Mouse (Mus musculus): ENCODE data around the gene Mmp20. TPM values are rescaled to one million over a fixed set of nuclear protein-coding genes. Genes with fewer than 3 reads are reported as not detected.

Gene Mmp20
- polyA plus RNA-seq, 1 experiment from 2014 or later = not detected

DNA sequence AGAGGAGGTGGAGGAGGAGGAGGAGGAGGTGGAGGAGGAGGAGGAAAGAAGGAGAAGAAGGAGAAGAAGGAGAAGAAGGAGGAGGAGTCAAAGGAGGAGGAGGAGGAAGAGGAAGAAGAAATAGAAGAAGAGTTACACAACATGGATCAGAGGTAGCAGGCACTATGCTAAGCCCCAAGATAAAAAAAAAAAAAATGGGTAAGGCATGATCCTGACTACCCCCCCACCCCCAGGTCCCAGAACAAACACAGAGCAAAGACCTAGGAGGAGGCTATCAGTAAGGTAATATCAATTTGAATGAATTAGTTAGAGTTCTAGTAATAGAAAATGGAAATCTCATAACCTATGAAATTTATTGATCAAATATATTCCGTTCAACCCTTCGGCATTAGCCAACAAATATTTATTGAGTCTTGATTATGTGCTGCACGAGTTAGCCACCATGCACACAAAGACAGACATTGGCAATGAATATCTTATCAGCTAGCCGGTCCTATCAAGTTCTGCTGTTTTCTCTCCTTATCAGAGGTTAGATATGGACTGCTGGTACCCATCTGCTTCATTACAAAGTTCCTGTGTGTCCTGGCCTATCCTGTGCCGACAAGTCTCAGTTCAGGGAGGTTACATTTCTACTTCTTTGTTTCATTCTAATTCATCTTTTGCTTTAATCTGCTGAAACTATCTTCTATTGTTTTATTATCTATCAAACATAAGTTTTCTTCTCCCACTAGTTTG is 24.5 kb downstream of the Mmp20 start:
- Histone ChIP-seq H3K4me2 (no peak overlapping the region), H3K4me1 (replicated peaks) (no peaks in the 10 kb centered on the region), H3K4me3 (replicated peaks) (no peak overlapping the region), H3K9ac (replicated peaks) (no peak overlapping the region), H3K9me3 (no peaks in the 10 kb centered on the region), H3K36me3 (no peaks in the 10 kb centered on the region), H3K27me3 (no peaks in the 10 kb centered on the region), H3K27ac (no peak overlapping the region)
- no peak for ATAC-seq (ENCODE audit: insufficient number of reproducible peaks, insufficient read depth, low FRiP score, low TSS enrichment, low read depth)
- WGBS = 85% methylated on average over 5 of the region's 5 CpGs

DNA sequence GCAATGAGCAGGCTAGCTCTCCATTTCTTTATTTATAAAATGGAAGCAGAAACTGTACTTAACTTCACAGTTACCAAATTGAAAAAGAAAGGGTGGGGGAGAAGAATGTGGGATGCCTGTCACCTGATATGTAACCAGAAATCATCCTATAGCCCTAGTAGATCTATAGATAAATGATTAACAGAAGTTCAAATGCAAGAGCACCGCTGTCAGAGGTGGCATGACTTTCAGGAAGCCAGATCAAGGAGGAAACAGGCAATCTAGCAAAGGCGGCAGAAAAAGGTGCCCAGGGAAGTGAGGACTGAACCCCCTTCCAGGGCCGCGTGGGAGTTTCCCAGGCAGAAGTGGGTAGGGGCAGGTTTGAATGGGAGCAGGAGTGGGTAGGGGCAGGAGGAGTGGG is 29.9 kb downstream of the Mmp20 start:
- H3K27ac ChIP-seq = no peak overlapping the region
- no peaks in the 10 kb centered on the region for H3K9me3 ChIP-seq
- H3K27me3 ChIP-seq = no peaks in the 10 kb centered on the region
- 86% methylated on average over 4 of the region's 4 CpGs for WGBS
- no peak overlapping the region for H3K4me3 ChIP-seq (replicated peaks)
- no peaks in the 10 kb centered on the region for H3K4me1 ChIP-seq (replicated peaks)
- H3K36me3 ChIP-seq = no peaks in the 10 kb centered on the region
- H3K9ac ChIP-seq (replicated peaks) = no peak overlapping the region
- no peak for ATAC-seq (ENCODE audit: insufficient number of reproducible peaks, insufficient read depth, low FRiP score, low TSS enrichment, low read depth)
- no peak overlapping the region for H3K4me2 ChIP-seq

DNA sequence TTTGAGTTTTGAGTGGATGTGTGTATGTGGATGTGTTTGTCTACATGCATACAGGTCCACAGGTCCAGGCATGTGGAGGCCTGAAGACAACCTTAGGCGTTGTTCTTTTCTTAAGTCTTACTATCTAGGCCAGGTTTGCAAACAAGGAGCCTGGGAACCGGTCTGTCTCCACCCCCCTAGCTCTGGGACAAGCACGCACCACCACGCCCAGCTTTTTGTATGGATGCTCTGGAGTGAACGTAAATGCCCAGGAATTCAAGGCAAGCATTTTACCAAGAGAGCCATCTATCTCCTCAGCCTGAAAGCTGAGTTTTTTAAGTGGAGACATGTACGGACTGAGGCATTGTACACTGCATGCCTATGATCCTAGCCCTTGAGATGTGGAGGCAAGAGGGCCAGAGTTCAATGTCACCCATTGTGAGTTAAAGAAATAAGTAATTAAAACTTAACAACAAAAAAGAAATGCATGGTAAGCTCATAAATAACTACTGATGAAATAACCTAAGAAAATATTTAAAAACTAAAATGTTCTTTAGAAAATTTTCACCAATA is 31.5 kb downstream of the Mmp20 start:
- H3K27me3 ChIP-seq = no peaks in the 10 kb centered on the region
- ATAC-seq (ENCODE audit: insufficient number of reproducible peaks, insufficient read depth, low FRiP score, low TSS enrichment, low read depth) = no peak
- H3K36me3 ChIP-seq = no peaks in the 10 kb centered on the region
- H3K4me3 ChIP-seq (replicated peaks) = no peak overlapping the region
- no peaks in the 10 kb centered on the region for H3K4me1 ChIP-seq (replicated peaks)
- no peak overlapping the region for H3K4me2 ChIP-seq
- no peak overlapping the region for H3K27ac ChIP-seq
- 78% methylated on average over 6 of the region's 6 CpGs for WGBS
- H3K9ac ChIP-seq (replicated peaks) = no peak overlapping the region
- no peaks in the 10 kb centered on the region for H3K9me3 ChIP-seq

DNA sequence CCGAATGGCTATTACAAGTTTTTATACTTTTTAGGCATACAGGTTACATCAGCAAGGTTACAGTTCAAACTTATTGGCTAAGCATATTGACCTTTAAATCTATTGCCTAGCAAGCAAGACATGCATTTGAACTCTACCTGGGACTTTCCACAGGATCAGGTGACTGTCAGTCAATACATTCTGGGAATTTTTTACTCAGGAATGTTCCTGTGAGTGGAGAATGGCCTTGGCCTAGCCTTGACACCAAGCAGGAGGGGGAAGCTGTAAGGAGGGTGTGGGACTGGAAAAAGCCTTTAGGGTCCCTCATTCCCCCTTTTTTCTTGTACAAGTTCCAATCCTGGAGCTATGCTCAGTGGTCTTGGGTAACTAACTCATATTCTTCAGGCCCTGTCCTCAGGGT is 33.3 kb downstream of the Mmp20 start:
- no peaks in the 10 kb centered on the region for H3K9me3 ChIP-seq
- H3K27me3 ChIP-seq = no peaks in the 10 kb centered on the region
- H3K36me3 ChIP-seq = no peaks in the 10 kb centered on the region
- no peak overlapping the region for H3K4me2 ChIP-seq
- no peak overlapping the region for H3K4me3 ChIP-seq (replicated peaks)
- ATAC-seq (ENCODE audit: insufficient number of reproducible peaks, insufficient read depth, low FRiP score, low TSS enrichment, low read depth) = no peak
- H3K27ac ChIP-seq = no peak overlapping the region
- 100% methylated on average over 1 of the region's 1 CpGs for WGBS
- no peaks in the 10 kb centered on the region for H3K4me1 ChIP-seq (replicated peaks)
- no peak overlapping the region for H3K9ac ChIP-seq (replicated peaks)

DNA sequence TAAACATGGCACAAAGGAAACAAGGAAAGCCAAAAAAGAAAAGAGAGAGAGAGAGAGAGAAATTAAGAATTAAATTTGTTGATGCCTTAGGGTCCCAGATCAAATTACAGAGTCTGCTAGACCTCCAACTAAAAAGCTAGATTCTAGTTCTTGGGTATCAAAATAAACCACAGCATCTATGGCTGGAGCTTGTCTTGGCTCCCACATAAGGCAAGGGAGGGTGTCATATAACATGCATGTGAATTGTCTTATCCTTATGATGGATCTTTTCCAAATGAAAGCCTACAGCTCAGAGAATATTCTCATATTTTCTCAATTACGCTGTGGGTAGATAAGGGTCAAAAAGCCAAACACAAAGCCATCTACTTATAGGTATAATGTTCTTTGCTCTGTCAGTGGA is 41.6 kb downstream of the Mmp20 start:
- Histone ChIP-seq H3K4me1 (replicated peaks) (no peaks in the 10 kb centered on the region), H3K9me3 (no peaks in the 10 kb centered on the region), H3K36me3 (no peaks in the 10 kb centered on the region), H3K4me2 (no peak overlapping the region), H3K27ac (no peak overlapping the region), H3K4me3 (replicated peaks) (no peak overlapping the region), H3K9ac (replicated peaks) (no peak overlapping the region), H3K27me3 (no peaks in the 10 kb centered on the region)
- ATAC-seq (ENCODE audit: insufficient number of reproducible peaks, insufficient read depth, low FRiP score, low TSS enrichment, low read depth) = no peak
- 85% methylated on average over 1 of the region's 1 CpGs for WGBS

DNA sequence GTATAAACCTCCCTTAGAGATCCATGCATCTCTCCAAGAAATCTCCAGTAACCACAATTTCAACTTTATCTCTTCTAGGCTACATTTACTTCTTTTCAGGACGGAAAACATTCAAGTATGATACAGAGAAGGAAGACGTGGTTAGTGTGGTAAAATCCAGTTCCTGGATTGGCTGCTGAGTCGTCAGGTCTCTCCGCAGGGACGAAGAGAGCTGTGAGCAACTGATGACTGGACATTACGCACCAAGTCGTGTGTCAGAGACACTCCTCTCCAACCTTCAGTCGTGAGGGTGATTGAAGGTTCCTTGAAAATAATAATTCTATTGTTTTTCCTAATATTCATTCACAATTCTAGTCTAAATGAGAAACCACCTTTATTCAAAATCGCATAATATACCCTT is 45.0 kb downstream of the Mmp20 start:
- Histone ChIP-seq H3K4me1 (replicated peaks) (no peaks in the 10 kb centered on the region), H3K27me3 (no peaks in the 10 kb centered on the region), H3K4me3 (replicated peaks) (no peak overlapping the region), H3K4me2 (no peak overlapping the region), H3K9ac (replicated peaks) (no peak overlapping the region), H3K36me3 (no peaks in the 10 kb centered on the region), H3K27ac (no peak overlapping the region), H3K9me3 (no peaks in the 10 kb centered on the region)
- ATAC-seq (ENCODE audit: insufficient number of reproducible peaks, insufficient read depth, low FRiP score, low TSS enrichment, low read depth) = no peak
- 85% methylated on average over 9 of the region's 9 CpGs for whole genome bisulfite sequencing

DNA sequence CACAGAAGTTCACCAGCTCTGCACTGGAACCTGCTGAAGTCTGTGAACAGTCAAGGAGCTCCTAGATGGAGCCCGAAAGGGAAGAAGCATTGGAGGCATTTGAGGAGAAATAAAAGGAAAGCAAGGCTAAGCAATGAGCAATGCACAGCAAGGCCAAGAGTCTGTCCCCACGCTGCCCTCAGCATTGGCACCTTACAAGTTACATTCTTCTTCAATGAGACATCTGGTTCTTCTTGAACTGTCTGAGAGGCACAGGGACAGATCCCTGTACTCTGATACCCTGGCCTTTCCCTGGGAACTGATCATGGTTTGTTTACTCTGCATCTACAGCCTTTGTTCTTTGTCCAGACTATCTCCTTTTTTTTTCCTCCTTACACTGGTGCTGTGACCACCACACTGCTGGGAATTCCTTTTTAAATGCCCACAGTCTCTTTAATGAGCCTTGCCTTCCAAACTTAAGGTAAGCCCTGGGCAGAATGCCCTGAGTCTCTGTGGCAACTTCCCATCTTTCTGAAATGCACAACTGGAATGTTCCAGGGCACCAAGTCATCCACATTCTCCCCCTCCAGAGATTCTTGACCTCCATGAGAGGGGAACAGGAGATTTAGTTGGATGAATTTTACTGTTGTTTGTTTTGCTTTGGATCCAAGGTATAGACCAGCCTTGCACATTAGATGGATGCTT is 50.3 kb downstream of the Mmp20 start:
- 78% methylated on average over 2 of the region's 2 CpGs for WGBS
- H3K4me2 ChIP-seq = no peak overlapping the region
- H3K4me3 ChIP-seq (replicated peaks) = no peak overlapping the region
- ATAC-seq (ENCODE audit: insufficient number of reproducible peaks, insufficient read depth, low FRiP score, low TSS enrichment, low read depth) = no peak
- H3K9ac ChIP-seq (replicated peaks) = no peak overlapping the region
- no peak overlapping the region for H3K27ac ChIP-seq
- H3K4me1 ChIP-seq (replicated peaks) = no peaks in the 10 kb centered on the region
- no peaks in the 10 kb centered on the region for H3K27me3 ChIP-seq
- H3K9me3 ChIP-seq = no peaks in the 10 kb centered on the region
- no peaks in the 10 kb centered on the region for H3K36me3 ChIP-seq

DNA sequence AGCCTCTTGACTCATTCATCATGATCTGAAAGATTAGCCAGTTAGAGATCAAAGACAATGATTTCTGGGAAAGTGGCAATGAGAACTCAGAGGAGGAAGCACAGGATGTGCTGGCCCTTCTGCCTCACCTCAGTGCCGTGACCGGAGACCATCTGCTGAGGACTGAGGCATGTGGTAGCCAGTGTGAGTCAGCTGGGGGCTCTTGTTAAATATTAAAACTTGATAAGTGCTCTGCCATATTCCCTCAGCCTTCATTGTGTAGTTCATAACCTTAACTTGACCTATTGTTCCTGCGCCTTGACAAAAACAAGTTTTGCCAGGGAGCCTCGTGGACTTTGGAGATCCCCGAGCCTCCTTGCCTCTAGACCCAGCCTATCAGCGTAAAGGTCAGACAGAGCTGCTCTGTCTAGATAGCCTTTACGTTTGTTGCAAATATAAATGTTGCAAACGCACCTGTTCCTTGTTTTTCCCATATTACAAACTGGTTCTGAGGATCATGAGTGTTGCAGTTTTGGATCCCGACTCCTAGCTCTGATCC is 54.1 kb downstream of the Mmp20 start:
- 85% methylated on average over 9 of the region's 9 CpGs for WGBS
- Histone ChIP-seq H3K36me3 (no peaks in the 10 kb centered on the region), H3K4me1 (replicated peaks) (no peaks in the 10 kb centered on the region)

DNA sequence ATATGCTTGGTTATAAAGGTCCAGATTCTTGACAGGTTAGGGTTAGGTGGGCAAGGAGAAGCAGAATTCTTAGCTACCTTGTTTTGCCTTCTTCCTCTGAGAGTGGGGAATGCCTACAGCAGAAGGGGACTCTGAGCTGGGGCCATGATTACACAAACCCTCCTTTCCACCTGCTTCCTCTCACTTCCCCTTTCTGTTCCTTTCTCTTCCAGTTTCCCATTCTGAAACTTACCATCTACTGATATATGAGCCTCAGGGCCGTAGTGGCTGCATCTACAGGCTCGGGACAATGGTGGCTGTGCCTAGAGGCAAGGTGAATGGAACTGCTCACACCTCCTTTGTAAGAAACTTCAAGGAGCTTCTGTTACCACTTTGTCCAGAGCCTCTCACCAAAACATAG is 58.0 kb downstream of the Mmp20 start:
- no peak overlapping the region for H3K9ac ChIP-seq (replicated peaks)
- 80% methylated on average over 2 of the region's 2 CpGs for WGBS
- H3K27ac ChIP-seq = no peak overlapping the region
- H3K4me2 ChIP-seq = no peak overlapping the region
- no peak for ATAC-seq (ENCODE audit: insufficient number of reproducible peaks, insufficient read depth, low FRiP score, low TSS enrichment, low read depth)
- no peak overlapping the region for H3K4me3 ChIP-seq (replicated peaks)
- no peaks in the 10 kb centered on the region for H3K9me3 ChIP-seq
- no peaks in the 10 kb centered on the region for H3K4me1 ChIP-seq (replicated peaks)
- H3K27me3 ChIP-seq = no peaks in the 10 kb centered on the region
- no peaks in the 10 kb centered on the region for H3K36me3 ChIP-seq

More for the DNA sequence above, 54.1 kb downstream of the Mmp20 start:
- no peak for ATAC-seq (ENCODE audit: insufficient number of reproducible peaks, insufficient read depth, low FRiP score, low TSS enrichment, low read depth)
- Histone ChIP-seq H3K9me3 (no peaks in the 10 kb centered on the region), H3K4me3 (replicated peaks) (no peak overlapping the region), H3K4me2 (no peak overlapping the region), H3K27ac (no peak overlapping the region), H3K27me3 (no peaks in the 10 kb centered on the region), H3K9ac (replicated peaks) (no peak overlapping the region)

DNA sequence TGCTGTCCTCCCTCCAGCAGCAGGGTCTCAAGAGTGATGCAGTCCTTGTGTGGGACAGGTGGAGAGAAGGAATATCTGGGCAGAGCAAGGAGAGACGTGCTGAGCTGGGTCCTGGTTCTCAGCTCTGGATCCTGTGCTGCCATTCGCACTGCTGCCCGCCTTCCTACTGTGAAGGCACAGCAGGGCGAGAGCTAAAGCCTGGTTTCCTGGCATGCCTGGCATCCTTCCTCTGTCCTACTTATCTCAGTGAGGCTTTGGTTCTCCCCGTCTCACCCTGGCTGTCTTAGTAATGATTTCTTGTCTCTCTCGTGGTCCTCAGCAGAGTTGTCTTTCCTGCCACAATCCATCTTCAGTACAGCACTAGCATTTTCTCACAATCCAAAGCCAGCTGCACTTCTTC is 61.8 kb downstream of the Mmp20 start:
- no peaks in the 10 kb centered on the region for H3K9me3 ChIP-seq
- H3K27me3 ChIP-seq = no peaks in the 10 kb centered on the region
- no peak overlapping the region for H3K27ac ChIP-seq
- WGBS = 47% methylated on average over 6 of the region's 6 CpGs
- H3K4me3 ChIP-seq (replicated peaks) = no peak overlapping the region
- H3K36me3 ChIP-seq = no peaks in the 10 kb centered on the region
- no peak overlapping the region for H3K9ac ChIP-seq (replicated peaks)
- no peak for ATAC-seq (ENCODE audit: insufficient number of reproducible peaks, insufficient read depth, low FRiP score, low TSS enrichment, low read depth)
- H3K4me1 ChIP-seq (replicated peaks) = 0 out of 2 replicates have a peak, but pooled peaks cover 3% of the 10 kb centered on the region
- no peak overlapping the region for H3K4me2 ChIP-seq

DNA sequence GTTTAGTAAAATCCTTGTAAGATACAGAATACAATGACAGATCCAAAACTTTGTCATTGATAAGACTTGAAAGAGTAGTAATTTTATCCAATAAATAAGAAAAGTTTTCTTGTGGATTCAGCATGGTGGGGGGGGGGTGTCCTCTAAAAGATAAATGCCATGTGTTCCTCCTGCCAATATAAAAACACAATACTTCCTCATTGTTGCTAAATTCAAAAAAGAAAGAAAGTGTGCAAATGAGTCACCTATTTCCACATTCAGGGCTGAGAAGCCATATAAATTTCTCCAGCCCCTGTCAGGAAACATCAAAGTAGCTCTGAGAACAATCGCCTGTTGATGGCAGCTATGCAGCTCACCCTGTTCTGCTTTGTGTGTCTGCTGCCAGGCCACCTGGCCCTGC is 63.8 kb downstream of the Mmp20 start, which contains the start of gene Mmp7:
Gene Mmp7 (plus strand): TSS at position 301 of the 400 bp plus-strand sequence.
- Histone ChIP-seq H3K9ac (replicated peaks) (no peak within 1 kb of the TSS), H3K27me3 (no peaks in the 10 kb centered on the region), H3K4me3 (replicated peaks) (no peak within 1 kb of the TSS), H3K27ac (no peak within 1 kb of the TSS), H3K4me2 (no peak within 1 kb of the TSS), H3K9me3 (no peaks in the 10 kb centered on the region), H3K4me1 (replicated peaks) (0 out of 2 replicates have a peak, but pooled peaks cover 3% of the 10 kb centered on the region), H3K36me3 (no peaks in the 10 kb centered on the region)
- no peak for ATAC-seq (ENCODE audit: insufficient number of reproducible peaks, insufficient read depth, low FRiP score, low TSS enrichment, low read depth)
- 41% methylated on average over 1 of the region's 1 CpGs for WGBS

Data from limb, embryonic 12.5 days (tissue).